17 mouse cellular contexts compared by ENCODE assay signal in genomic region chr7:126923999-126924398, GRCm38 (mm10). TPM values are rescaled to one million over a fixed set of nuclear protein-coding genes. Genes with fewer than 3 reads are reported as not detected.
DNase-seq lines count a peak whose midpoint lies in the region; ATAC-seq and TF ChIP-seq lines count a peak whose summit lies in the region.
"Had no signal": no experiment of that assay in that cellular context is flagged by ENCODE, and none has a peak within 500 bp of the region (broad histone marks: within the 10 kb centered on the region; RNA-seq: fewer than 3 reads in every experiment).

No protein-coding gene starts in this region.

- no peaks in the 10 kb centered on the region for H3K79me2 ChIP-seq in heart, adult 2 months (replicated peaks; ENCODE audit: control insufficient read depth, insufficient read depth, low read length)
- H3K79me2 ChIP-seq in MEL (ENCODE audit: control insufficient read depth, insufficient read depth, low read length, poor library complexity): peaks cover 3% of the 10 kb centered on the region

- ATAC-seq in forebrain, embryonic 16.5 days: no peak
- ATAC-seq: forebrain, embryonic 13.5 days; intestine, embryonic 15.5 days had no signal

- no peak for TF ChIP-seq EP300 in heart, adult 2 months (IDR thresholded peaks at IDR 0.05; ENCODE audit: insufficient read depth, low read depth, low read length)
- TF ChIP-seq EP300 in MEL (IDR thresholded peaks at IDR 0.05; ENCODE audit: low read depth in 1 of 2, low read length in 2 of 2): peak; percentile 32 to 39; a peak in 3 of 4 replicates

- no peak for TF ChIP-seq RAD21 in MEL (IDR thresholded peaks at IDR 0.05; ENCODE audit: low read depth, low read length)

- no peak overlapping the region for H3K4me3 ChIP-seq in heart, embryonic 10.5 days
- H3K4me3 ChIP-seq in heart, adult 2 months: no peak overlapping the region
- no peak overlapping the region for H3K4me3 ChIP-seq in left cerebral cortex, adult 2 months
- H3K4me3 ChIP-seq in MEL (ENCODE audit: control insufficient read depth in 1 of 2, insufficient read depth in 1 of 2, low read depth in 2 of 2, low read length in 2 of 2): no peak overlapping the region
- no peak overlapping the region for H3K4me3 ChIP-seq in forebrain, embryonic 16.5 days (replicated peaks; ENCODE audit: low read length)
- H3K4me3 ChIP-seq: forebrain, embryonic 13.5 days; intestine, embryonic 15.5 days had no signal

- TF ChIP-seq POLR2A in heart, adult 2 months (IDR thresholded peaks at IDR 0.05; ENCODE audit: insufficient read depth, low read depth, low read length): no peak
- TF ChIP-seq POLR2A in MEL (IDR thresholded peaks at IDR 0.05; ENCODE audit: control insufficient read depth in 1 of 2, insufficient read depth in 1 of 2, low read depth in 1 of 2, low read length in 2 of 2, poor library complexity in 1 of 2): no peak

- intact Hi-C loops in heart, adult 2 months (cut with DNase I): no loop called here
- intact Hi-C loops in left cerebral cortex, adult 2 months (cut with DNase I): no loop called here
- intact Hi-C loops in left cerebral cortex, postnatal 4 days (cut with DNase I): no loop called here

- no peak for DNase-seq in heart, embryonic 10.5 days (ENCODE audit: low spot score)
- no peak for DNase-seq in heart, adult 2 months
- DNase-seq in left cerebral cortex, adult 2 months (ENCODE audit: extremely low spot score in 1 of 2, low spot score in 2 of 2): no peak
- no peak for DNase-seq in left cerebral cortex, postnatal 4 days
- no peak for DNase-seq in MEL (ENCODE audit: low read depth, low spot score)
- DNase-seq in embryo, embryonic 9.5 days (ENCODE audit: extremely low spot score): peak; percentile 25
- DNase-seq in lung, postnatal 10 days: no peak
- DNase-seq: adrenal gland, adult 8-10 months; B cell, adult 2 months; cerebellum, postnatal 10 days; gastrocnemius, postnatal 25 days; midbrain, embryonic 14.5 days had no signal

- no peaks in the 10 kb centered on the region for H3K27me3 ChIP-seq in heart, embryonic 10.5 days (ENCODE audit: insufficient read depth, poor library complexity, severe bottlenecking)
- H3K27me3 ChIP-seq in heart, adult 2 months (ENCODE audit: control insufficient read depth, insufficient read depth, low read length): no peaks in the 10 kb centered on the region
- no peaks in the 10 kb centered on the region for H3K27me3 ChIP-seq in MEL (ENCODE audit: control insufficient read depth in 1 of 2, insufficient read depth in 2 of 2, low read length in 2 of 2)
- no peaks in the 10 kb centered on the region for H3K27me3 ChIP-seq in forebrain, embryonic 16.5 days (replicated peaks; ENCODE audit: control insufficient read depth, insufficient read depth, low read length)
- H3K27me3 ChIP-seq: forebrain, embryonic 13.5 days; intestine, embryonic 15.5 days had no signal

- no peaks in the 10 kb centered on the region for H3K9me3 ChIP-seq in heart, embryonic 10.5 days
- no peaks in the 10 kb centered on the region for H3K9me3 ChIP-seq in MEL (replicated peaks; ENCODE audit: insufficient read depth, low read length)
- H3K9me3 ChIP-seq in forebrain, embryonic 16.5 days (ENCODE audit: control insufficient read depth, low read length): no peaks in the 10 kb centered on the region
- H3K9me3 ChIP-seq: forebrain, embryonic 13.5 days; intestine, embryonic 15.5 days had no signal

- H3K36me3 ChIP-seq in heart, embryonic 10.5 days: no peaks in the 10 kb centered on the region
- H3K36me3 ChIP-seq in heart, adult 2 months (ENCODE audit: control insufficient read depth, insufficient read depth, low read length): no peaks in the 10 kb centered on the region
- peaks cover 0 to 18% of the 10 kb centered on the region in 2 experiments; a peak in 2 of 4 replicates for H3K36me3 ChIP-seq in MEL (ENCODE audit: control insufficient read depth in 1 of 2, insufficient read depth in 2 of 2, low read length in 2 of 2)
- H3K36me3 ChIP-seq in forebrain, embryonic 16.5 days (ENCODE audit: control insufficient read depth, insufficient read depth): no peaks in the 10 kb centered on the region
- H3K36me3 ChIP-seq: intestine, embryonic 15.5 days had no signal

- WGBS in heart, embryonic 10.5 days: 59% methylated on average over 5 of the region's 5 CpGs
- 51% methylated on average over 5 of the region's 5 CpGs for WGBS in heart, adult 2 months
- WGBS in forebrain, embryonic 16.5 days: 60% methylated on average over 5 of the region's 5 CpGs

- no peak overlapping the region for H3K4me2 ChIP-seq in forebrain, embryonic 16.5 days (ENCODE audit: low read length)
- H3K4me2 ChIP-seq: forebrain, embryonic 13.5 days; intestine, embryonic 15.5 days had no signal

- no peak for TF ChIP-seq CTCF in heart, adult 2 months (IDR thresholded peaks at IDR 0.05)
- no peak for TF ChIP-seq CTCF in left cerebral cortex, adult 2 months (IDR thresholded peaks at IDR 0.05)
- TF ChIP-seq CTCF in MEL (IDR thresholded peaks at IDR 0.05 in 2 of 3, conservative IDR thresholded peaks at IDR 0.05 in 1 of 3; ENCODE audit: control insufficient read depth in 1 of 3, insufficient read depth in 1 of 3, low read depth in 2 of 3, low read length in 3 of 3, poor library complexity in 1 of 3, severe bottlenecking in 1 of 3): no peak

- no peak overlapping the region for H3K9ac ChIP-seq in heart, adult 2 months (ENCODE audit: low read depth, low read length)
- H3K9ac ChIP-seq in MEL (ENCODE audit: control insufficient read depth, low read depth, low read length, poor library complexity, severe bottlenecking): no peak overlapping the region
- H3K9ac ChIP-seq in forebrain, embryonic 16.5 days (replicated peaks; ENCODE audit: low read depth, low read length): no peak overlapping the region
- H3K9ac ChIP-seq: forebrain, embryonic 13.5 days; intestine, embryonic 15.5 days had no signal

- H3K27ac ChIP-seq in heart, embryonic 10.5 days: peak overlapping the region; percentile 59; the same call in 1 of the 2 replicates
- H3K27ac ChIP-seq in heart, adult 2 months: no peak overlapping the region
- peak overlapping the region; percentile 77 for H3K27ac ChIP-seq in left cerebral cortex, adult 2 months
- no peak overlapping the region for H3K27ac ChIP-seq in MEL (ENCODE audit: control insufficient read depth, low read depth, low read length)
- no peak overlapping the region for H3K27ac ChIP-seq in forebrain, embryonic 16.5 days (ENCODE audit: low read length)
- H3K27ac ChIP-seq: forebrain, embryonic 13.5 days; intestine, embryonic 15.5 days; kidney, postnatal 0 days had no signal

- H3K4me1 ChIP-seq in heart, embryonic 10.5 days: peaks cover 8% of the 10 kb centered on the region
- H3K4me1 ChIP-seq in heart, adult 2 months (ENCODE audit: control insufficient read depth, insufficient read depth, low read length): no peaks in the 10 kb centered on the region
- peaks cover 20 to 26% of the 10 kb centered on the region in 2 experiments for H3K4me1 ChIP-seq in MEL (ENCODE audit: control insufficient read depth in 1 of 2, insufficient read depth in 2 of 2, low read length in 2 of 2)
- 0 out of 2 replicates have a peak, but pooled peaks cover 3% of the 10 kb centered on the region for H3K4me1 ChIP-seq in forebrain, embryonic 16.5 days (replicated peaks; ENCODE audit: control insufficient read depth, insufficient read depth, low read length)

RNA-seq across cellular contexts. Expression of gene Tmem219, which starts 1.3 kb away (rescaled TPM):
- polyA plus RNA-seq in heart, embryonic 10.5 days (2016; fragmentation: Nextera tagmentation; extraction: Ambion mirVana): 18.6 and 20.7 TPM in 2 replicates
- total RNA-seq in heart, adult 2 months (2021): 10 to 100 TPM in 1 of 2 experiments, 1 to 10 TPM in 1; 8.6 to 12.0 TPM
- 27.1 and 33.6 TPM in 2 replicates for polyA plus RNA-seq in heart, adult 2 months (2012; rRNA removed)
- 10 to 100 TPM; 17.3 to 22.0 TPM for total RNA-seq in left cerebral cortex, adult 2 months (2021)
- 10 to 100 TPM; 19.4 to 20.8 TPM for total RNA-seq in left cerebral cortex, postnatal 4 days (2021)
- 18.0 and 18.8 TPM in 2 replicates for total RNA-seq in MEL (2012; rRNA removed)
- polyA plus RNA-seq in MEL (2012; ENCODE audit: insufficient read depth in 1 of 2, insufficient read length in 2 of 2, low read depth in 1 of 2, low replicate concordance in 2 of 2, missing spikeins in 1 of 2): 10 to 100 TPM in 1 of 2 experiments, not detected in 1; 34.5 TPM
- 33.3 and 37.3 TPM in 2 replicates for polyA plus RNA-seq in forebrain, embryonic 16.5 days (2015; fragmentation: Nextera tagmentation; extraction: Ambion mirVana)

RNA-seq across cellular contexts. Expression of gene Kctd13, which starts 4.7 kb away (rescaled TPM):
- 15.5 and 21.3 TPM in 2 replicates for polyA plus RNA-seq in heart, embryonic 10.5 days (2016; fragmentation: Nextera tagmentation; extraction: Ambion mirVana)
- total RNA-seq in heart, adult 2 months (2021): 1 to 10 TPM; 6.7 TPM
- polyA plus RNA-seq in heart, adult 2 months (2012; rRNA removed): 12.7 and 13.7 TPM in 2 replicates
- 100 to 1,000 TPM; 135 to 146 TPM for total RNA-seq in left cerebral cortex, adult 2 months (2021)
- 100 to 1,000 TPM; 151 to 167 TPM for total RNA-seq in left cerebral cortex, postnatal 4 days (2021)
- total RNA-seq in MEL (2012; rRNA removed): 17.7 and 18.1 TPM in 2 replicates
- 10 to 100 TPM in 1 of 2 experiments, not detected in 1; 26.2 TPM for polyA plus RNA-seq in MEL (2012; ENCODE audit: insufficient read depth in 1 of 2, insufficient read length in 2 of 2, low read depth in 1 of 2, low replicate concordance in 2 of 2, missing spikeins in 1 of 2)
- 131 and 132 TPM in 2 replicates for polyA plus RNA-seq in forebrain, embryonic 16.5 days (2015; fragmentation: Nextera tagmentation; extraction: Ambion mirVana)

RNA-seq across cellular contexts. Expression of gene Asphd1, which starts 25.4 kb away (rescaled TPM):
- polyA plus RNA-seq in heart, embryonic 10.5 days (2016; fragmentation: Nextera tagmentation; extraction: Ambion mirVana): not detected in 2 replicates
- total RNA-seq in heart, adult 2 months (2021): not detected
- polyA plus RNA-seq in heart, adult 2 months (2012; rRNA removed): 0.08 and 0.29 TPM in 2 replicates
- total RNA-seq in left cerebral cortex, adult 2 months (2021): 10 to 100 TPM; 51.4 to 55.8 TPM
- 10 to 100 TPM; 26.5 to 31.9 TPM for total RNA-seq in left cerebral cortex, postnatal 4 days (2021)
- total RNA-seq in MEL (2012; rRNA removed): 0.15 TPM in 1 of 2 replicates, not detected in the other
- polyA plus RNA-seq in MEL (2012; ENCODE audit: insufficient read depth in 1 of 2, insufficient read length in 2 of 2, low read depth in 1 of 2, low replicate concordance in 2 of 2, missing spikeins in 1 of 2): under 1 TPM in 1 of 2 experiments, not detected in 1; 0.74 TPM
- polyA plus RNA-seq in forebrain, embryonic 16.5 days (2015; fragmentation: Nextera tagmentation; extraction: Ambion mirVana): 4.8 and 8.5 TPM in 2 replicates
- total RNA-seq: gastrocnemius, postnatal 25 days; heart, postnatal 25 days had no signal
- polyA plus RNA-seq: kidney, postnatal 0 days had no signal

RNA-seq across cellular contexts. Expression of gene Sez6l2, which starts 26.4 kb away (rescaled TPM):
- 0.15 and 0.35 TPM in 2 replicates for polyA plus RNA-seq in heart, embryonic 10.5 days (2016; fragmentation: Nextera tagmentation; extraction: Ambion mirVana)
- 1 to 10 TPM; 5.6 to 6.1 TPM for total RNA-seq in heart, adult 2 months (2021)
- polyA plus RNA-seq in heart, adult 2 months (2012; rRNA removed): 5.0 and 5.4 TPM in 2 replicates
- total RNA-seq in left cerebral cortex, adult 2 months (2021): 100 to 1,000 TPM; 421 to 427 TPM
- total RNA-seq in left cerebral cortex, postnatal 4 days (2021): 100 to 1,000 TPM; 214 to 235 TPM
- 0.49 and 2.0 TPM in 2 replicates for total RNA-seq in MEL (2012; rRNA removed)
- polyA plus RNA-seq in MEL (2012; ENCODE audit: insufficient read depth in 1 of 2, insufficient read length in 2 of 2, low read depth in 1 of 2, low replicate concordance in 2 of 2, missing spikeins in 1 of 2): 1 to 10 TPM in 1 of 2 experiments, not detected in 1; 6.1 TPM
- polyA plus RNA-seq in forebrain, embryonic 16.5 days (2015; fragmentation: Nextera tagmentation; extraction: Ambion mirVana): 26.1 and 30.6 TPM in 2 replicates

RNA-seq across cellular contexts. Expression of gene Taok2, which starts 39.5 kb away (rescaled TPM):
- polyA plus RNA-seq in heart, embryonic 10.5 days (2016; fragmentation: Nextera tagmentation; extraction: Ambion mirVana): 33.2 and 39.2 TPM in 2 replicates
- total RNA-seq in heart, adult 2 months (2021): 10 to 100 TPM; 37.4 to 39.8 TPM
- polyA plus RNA-seq in heart, adult 2 months (2012; rRNA removed): 43.1 and 44.7 TPM in 2 replicates
- 100 to 1,000 TPM; 162 to 167 TPM for total RNA-seq in left cerebral cortex, adult 2 months (2021)
- 100 to 1,000 TPM; 158 to 165 TPM for total RNA-seq in left cerebral cortex, postnatal 4 days (2021)
- 26.2 and 34.2 TPM in 2 replicates for total RNA-seq in MEL (2012; rRNA removed)
- 10 to 100 TPM; 29.0 to 52.3 TPM for polyA plus RNA-seq in MEL (2012; ENCODE audit: insufficient read depth in 1 of 2, insufficient read length in 2 of 2, low read depth in 1 of 2, low replicate concordance in 2 of 2, missing spikeins in 1 of 2)
- polyA plus RNA-seq in forebrain, embryonic 16.5 days (2015; fragmentation: Nextera tagmentation; extraction: Ambion mirVana): 55.3 and 65.6 TPM in 2 replicates

Comparison
In these comparisons a context has a peak if more than half of its experiments do, and no peak if none do; other contexts are left out.
1. H3K27ac ChIP-seq: peak in heart, embryonic 10.5 days (single experiment) and left cerebral cortex, adult 2 months (single experiment); none in heart, adult 2 months (single experiment), MEL (single experiment) and forebrain, embryonic 16.5 days (single experiment).
2. RNA of gene Asphd1, which starts 25.4 kb away (total RNA-seq): 51.4 to 55.8 TPM in left cerebral cortex, adult 2 months and 26.5 to 31.9 TPM in left cerebral cortex, postnatal 4 days; 0.15 TPM in MEL and not detected in heart, adult 2 months; every median in the first group is over 10 times any median in the second.